Mouse (Mus musculus): ENCODE data around the gene Klhl29. TPM values are rescaled to one million over a fixed set of nuclear protein-coding genes. Genes with fewer than 3 reads are reported as not detected.

Klhl29 gene
- total RNA-seq, 1 experiment, result 0.22 TPM

DNA sequence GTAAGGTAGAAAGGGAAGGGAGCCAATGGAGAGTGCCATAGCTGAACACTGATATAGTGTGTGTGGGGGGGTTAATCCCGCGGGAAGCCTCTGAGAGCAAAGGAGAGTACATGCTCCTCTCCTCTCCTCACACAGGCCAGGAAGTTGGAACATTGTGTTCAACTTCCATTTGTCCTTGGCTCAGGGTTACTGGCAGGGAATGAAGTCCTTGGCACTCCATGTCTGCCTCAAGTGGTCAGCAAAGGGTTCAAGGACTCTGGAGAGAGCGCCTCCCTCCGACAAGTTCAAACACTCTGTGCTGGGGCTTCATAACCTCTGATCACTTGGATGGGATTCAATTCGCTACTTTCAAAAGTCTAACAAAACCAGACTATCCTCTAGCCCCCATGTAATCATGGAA is 71.6 kb downstream of the Klhl29 start:
- no peak overlapping the region for H3K9ac ChIP-seq (ENCODE audit: insufficient read depth, low read depth, low read length, poor library complexity, severe bottlenecking)
- no peaks in the 10 kb centered on the region for H3K36me3 ChIP-seq (ENCODE audit: control insufficient read depth, insufficient read depth, low read length, poor library complexity, severe bottlenecking)
- no peak for TF ChIP-seq MAFK (IDR thresholded peaks at IDR 0.05; ENCODE audit: insufficient read depth, low read depth, low read length)
- TF ChIP-seq ZNF384 (IDR thresholded peaks at IDR 0.05; ENCODE audit: low read depth, low read length), result no peak
- TF ChIP-seq HCFC1 (IDR thresholded peaks at IDR 0.05; ENCODE audit: borderline replicate concordance, insufficient read depth, low read length), result no peak
- no peak for TF ChIP-seq CHD2 (IDR thresholded peaks at IDR 0.05; ENCODE audit: low read depth, low read length)
- TF ChIP-seq ZC3H11A (IDR thresholded peaks at IDR 0.05; ENCODE audit: borderline replicate concordance, low read depth, low read length), result no peak
- in situ Hi-C loops (cut with MboI; ENCODE audit: low sequenced_read_pairs in 2 of 2, unreplicated experiment in 2 of 2), result no loop called here
- no peak overlapping the region for H3K27ac ChIP-seq (ENCODE audit: insufficient read depth, low read depth, low read length, poor library complexity, severe bottlenecking)
- no peak overlapping the region for H3K4me3 ChIP-seq (ENCODE audit: insufficient read depth in 1 of 2, low read depth in 1 of 2, low read length in 2 of 2, poor library complexity in 1 of 2, severe bottlenecking in 1 of 2)
- DNase-seq (ENCODE audit: low read depth, low spot score), result no peak
- H3K9me3 ChIP-seq (ENCODE audit: control insufficient read depth, insufficient read depth, low read depth, low read length), result no peaks in the 10 kb centered on the region
- H3K4me1 ChIP-seq (ENCODE audit: control insufficient read depth in 2 of 2, insufficient read depth in 2 of 2, low read length in 2 of 2, poor library complexity in 1 of 2), result no peaks in the 10 kb centered on the region

DNA sequence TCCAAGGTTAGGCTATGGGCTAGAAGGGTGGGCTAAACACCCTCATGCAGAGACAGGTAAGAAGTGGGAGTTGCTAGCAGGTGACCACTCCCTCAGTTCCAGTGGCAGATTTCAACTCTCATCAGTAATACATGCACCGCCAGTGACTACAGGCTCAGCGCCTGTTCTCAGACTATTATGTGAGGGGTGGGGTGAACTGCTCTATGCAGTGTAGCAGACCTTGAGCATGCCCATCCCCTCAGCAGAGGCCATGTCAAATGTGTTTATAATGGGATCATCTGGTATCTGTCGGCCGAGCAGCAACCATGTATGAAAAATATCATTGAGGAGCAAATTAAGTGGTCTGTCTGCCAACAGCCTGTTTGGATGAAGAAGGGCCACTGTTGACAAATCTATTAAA is 72.4 kb downstream of the Klhl29 start:
- Histone ChIP-seq H3K9ac (ENCODE audit: insufficient read depth, low read depth, low read length, poor library complexity, severe bottlenecking) (no peak overlapping the region), H3K36me3 (ENCODE audit: control insufficient read depth, insufficient read depth, low read length, poor library complexity, severe bottlenecking) (no peaks in the 10 kb centered on the region), H3K4me1 (ENCODE audit: control insufficient read depth in 2 of 2, insufficient read depth in 2 of 2, low read length in 2 of 2, poor library complexity in 1 of 2) (no peaks in the 10 kb centered on the region), H3K27ac (ENCODE audit: insufficient read depth, low read depth, low read length, poor library complexity, severe bottlenecking) (no peak overlapping the region), H3K9me3 (ENCODE audit: control insufficient read depth, insufficient read depth, low read depth, low read length) (no peaks in the 10 kb centered on the region), H3K4me3 (ENCODE audit: insufficient read depth in 1 of 2, low read depth in 1 of 2, low read length in 2 of 2, poor library complexity in 1 of 2, severe bottlenecking in 1 of 2) (no peak overlapping the region)
- in situ Hi-C loops (cut with MboI; ENCODE audit: low sequenced_read_pairs in 2 of 2, unreplicated experiment in 2 of 2), result no loop called here
- no peak for DNase-seq (ENCODE audit: low read depth, low spot score)
- no peak for TF ChIP-seq MAFK (IDR thresholded peaks at IDR 0.05; ENCODE audit: insufficient read depth, low read depth, low read length)
- TF ChIP-seq CHD2 (IDR thresholded peaks at IDR 0.05; ENCODE audit: low read depth, low read length), result no peak
- no peak for TF ChIP-seq HCFC1 (IDR thresholded peaks at IDR 0.05; ENCODE audit: borderline replicate concordance, insufficient read depth, low read length)
- no peak for TF ChIP-seq ZC3H11A (IDR thresholded peaks at IDR 0.05; ENCODE audit: borderline replicate concordance, low read depth, low read length)
- TF ChIP-seq ZNF384 (IDR thresholded peaks at IDR 0.05; ENCODE audit: low read depth, low read length), result no peak

DNA sequence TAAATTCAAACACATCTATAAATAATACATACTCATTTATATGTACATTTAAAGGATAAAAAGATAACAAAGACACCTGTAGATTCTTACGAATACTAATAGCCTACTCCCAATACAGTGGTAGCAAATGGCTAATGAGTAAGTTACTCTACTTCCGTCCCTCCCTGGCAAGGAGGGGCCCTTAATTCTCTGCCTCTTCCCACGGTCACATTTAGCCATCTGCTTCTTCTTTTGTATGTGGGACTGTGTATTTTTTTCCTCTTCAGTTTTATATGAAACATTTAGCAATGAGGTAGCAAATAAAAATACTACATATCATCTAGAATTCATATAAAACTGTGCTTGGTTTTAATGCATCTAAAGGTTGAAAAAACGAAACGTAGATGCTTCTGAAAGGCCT is 73.6 kb downstream of the Klhl29 start:
- Histone ChIP-seq H3K4me3 (ENCODE audit: insufficient read depth in 1 of 2, low read depth in 1 of 2, low read length in 2 of 2, poor library complexity in 1 of 2, severe bottlenecking in 1 of 2) (no peak overlapping the region), H3K9me3 (ENCODE audit: control insufficient read depth, insufficient read depth, low read depth, low read length) (no peaks in the 10 kb centered on the region), H3K4me1 (ENCODE audit: control insufficient read depth in 2 of 2, insufficient read depth in 2 of 2, low read length in 2 of 2, poor library complexity in 1 of 2) (no peaks in the 10 kb centered on the region), H3K27ac (ENCODE audit: insufficient read depth, low read depth, low read length, poor library complexity, severe bottlenecking) (no peak overlapping the region), H3K36me3 (ENCODE audit: control insufficient read depth, insufficient read depth, low read length, poor library complexity, severe bottlenecking) (no peaks in the 10 kb centered on the region), H3K9ac (ENCODE audit: insufficient read depth, low read depth, low read length, poor library complexity, severe bottlenecking) (no peak overlapping the region)
- DNase-seq (ENCODE audit: low read depth, low spot score), result no peak
- in situ Hi-C loops (cut with MboI; ENCODE audit: low sequenced_read_pairs in 2 of 2, unreplicated experiment in 2 of 2), result no loop called here
- no peak for TF ChIP-seq HCFC1 (IDR thresholded peaks at IDR 0.05; ENCODE audit: borderline replicate concordance, insufficient read depth, low read length)
- TF ChIP-seq ZNF384 (IDR thresholded peaks at IDR 0.05; ENCODE audit: low read depth, low read length), result no peak
- TF ChIP-seq MAFK (IDR thresholded peaks at IDR 0.05; ENCODE audit: insufficient read depth, low read depth, low read length), result no peak
- TF ChIP-seq CHD2 (IDR thresholded peaks at IDR 0.05; ENCODE audit: low read depth, low read length), result no peak
- TF ChIP-seq ZC3H11A (IDR thresholded peaks at IDR 0.05; ENCODE audit: borderline replicate concordance, low read depth, low read length), result no peak

DNA sequence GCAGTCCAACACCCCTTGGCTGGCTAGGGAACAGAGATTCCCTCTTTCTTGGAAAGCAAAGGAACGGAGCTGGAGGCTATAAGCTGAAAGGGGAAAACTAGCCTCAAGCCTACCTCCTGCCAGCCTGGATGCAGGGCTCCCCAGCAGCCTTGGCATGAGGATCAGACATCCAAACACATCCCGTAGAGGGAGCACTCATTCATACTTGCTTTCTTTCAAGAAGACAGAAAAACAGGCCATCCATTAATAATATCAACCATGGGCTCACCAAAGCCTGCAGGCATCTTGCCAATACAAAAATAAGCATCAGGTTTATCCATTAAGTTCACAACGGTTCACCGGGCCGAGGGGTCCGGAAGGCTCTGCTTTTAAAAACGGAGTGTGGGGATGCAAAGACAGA is 79.1 kb downstream of the Klhl29 start:
- H3K4me3 ChIP-seq (ENCODE audit: insufficient read depth in 1 of 2, low read depth in 1 of 2, low read length in 2 of 2, poor library complexity in 1 of 2, severe bottlenecking in 1 of 2), result no peak overlapping the region
- no peaks in the 10 kb centered on the region for H3K36me3 ChIP-seq (ENCODE audit: control insufficient read depth, insufficient read depth, low read length, poor library complexity, severe bottlenecking)
- TF ChIP-seq ZNF384 (IDR thresholded peaks at IDR 0.05; ENCODE audit: low read depth, low read length), result no peak
- no peak for TF ChIP-seq HCFC1 (IDR thresholded peaks at IDR 0.05; ENCODE audit: borderline replicate concordance, insufficient read depth, low read length)
- no peak for TF ChIP-seq MAFK (IDR thresholded peaks at IDR 0.05; ENCODE audit: insufficient read depth, low read depth, low read length)
- TF ChIP-seq ZC3H11A (IDR thresholded peaks at IDR 0.05; ENCODE audit: borderline replicate concordance, low read depth, low read length), result no peak
- no peak for TF ChIP-seq CHD2 (IDR thresholded peaks at IDR 0.05; ENCODE audit: low read depth, low read length)
- H3K9me3 ChIP-seq (ENCODE audit: control insufficient read depth, insufficient read depth, low read depth, low read length), result no peaks in the 10 kb centered on the region
- H3K9ac ChIP-seq (ENCODE audit: insufficient read depth, low read depth, low read length, poor library complexity, severe bottlenecking), result no peak overlapping the region
- in situ Hi-C loops (cut with MboI; ENCODE audit: low sequenced_read_pairs in 2 of 2, unreplicated experiment in 2 of 2), result no loop called here
- no peak for DNase-seq (ENCODE audit: low read depth, low spot score)
- H3K27ac ChIP-seq (ENCODE audit: insufficient read depth, low read depth, low read length, poor library complexity, severe bottlenecking), result no peak overlapping the region
- no peaks in the 10 kb centered on the region for H3K4me1 ChIP-seq (ENCODE audit: control insufficient read depth in 2 of 2, insufficient read depth in 2 of 2, low read length in 2 of 2, poor library complexity in 1 of 2)

DNA sequence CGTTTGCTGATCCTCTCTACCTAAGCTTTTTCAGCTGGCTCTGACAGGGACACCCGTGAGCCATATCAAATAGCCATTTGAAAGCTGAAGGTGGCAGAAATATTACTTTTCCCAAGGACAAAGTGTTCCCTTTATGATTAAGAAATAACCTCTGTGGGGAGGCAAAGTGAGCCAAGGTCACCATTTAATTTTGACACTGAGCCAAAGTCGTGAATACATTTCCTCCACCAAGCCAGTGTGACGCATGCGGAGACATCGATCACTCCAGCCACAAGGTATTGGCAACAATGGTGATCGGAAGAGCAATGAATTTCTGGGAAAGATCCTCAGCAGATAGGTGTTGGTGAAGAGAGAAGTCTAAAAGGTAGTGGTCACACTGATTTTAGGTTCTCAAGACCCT is 83.2 kb downstream of the Klhl29 start:
- Histone ChIP-seq H3K4me1 (ENCODE audit: control insufficient read depth in 2 of 2, insufficient read depth in 2 of 2, low read length in 2 of 2, poor library complexity in 1 of 2) (no peaks in the 10 kb centered on the region), H3K4me3 (ENCODE audit: insufficient read depth in 1 of 2, low read depth in 1 of 2, low read length in 2 of 2, poor library complexity in 1 of 2, severe bottlenecking in 1 of 2) (no peak overlapping the region), H3K36me3 (ENCODE audit: control insufficient read depth, insufficient read depth, low read length, poor library complexity, severe bottlenecking) (no peaks in the 10 kb centered on the region), H3K9me3 (ENCODE audit: control insufficient read depth, insufficient read depth, low read depth, low read length) (no peaks in the 10 kb centered on the region), H3K9ac (ENCODE audit: insufficient read depth, low read depth, low read length, poor library complexity, severe bottlenecking) (no peak overlapping the region), H3K27ac (ENCODE audit: insufficient read depth, low read depth, low read length, poor library complexity, severe bottlenecking) (no peak overlapping the region)
- TF ChIP-seq MAFK (IDR thresholded peaks at IDR 0.05; ENCODE audit: insufficient read depth, low read depth, low read length) (no peak), ZNF384 (IDR thresholded peaks at IDR 0.05; ENCODE audit: low read depth, low read length) (no peak), ZC3H11A (IDR thresholded peaks at IDR 0.05; ENCODE audit: borderline replicate concordance, low read depth, low read length) (no peak), HCFC1 (IDR thresholded peaks at IDR 0.05; ENCODE audit: borderline replicate concordance, insufficient read depth, low read length) (no peak), CHD2 (IDR thresholded peaks at IDR 0.05; ENCODE audit: low read depth, low read length) (no peak)
- no peak for DNase-seq (ENCODE audit: low read depth, low spot score)
- in situ Hi-C loops (cut with MboI; ENCODE audit: low sequenced_read_pairs in 2 of 2, unreplicated experiment in 2 of 2), result no loop called here

Measured in ES-E14 (cell line).